Mouse (Mus musculus): Measurements from ENCODE around the gene Ltb4r2.

Gene Ltb4r2

GRCm38 (mm10) chr14:55781310-55781709, 20.1 kb downstream of the Ltb4r2 start:
- peak; percentile 93 for DNase-seq (ENCODE audit: low spot score)

GRCm38 (mm10) chr14:55782361-55782960, 21.2 kb downstream of the Ltb4r2 start:
- no peak for DNase-seq (ENCODE audit: low spot score)

- peak; percentile 85 for DNase-seq (ENCODE audit: low spot score)
These were observed 22.1 kb downstream of the Ltb4r2 start for GRCm38 (mm10) chr14:55783171-55783957.

- DNase-seq (ENCODE audit: low spot score), result peak; percentile 37
These were observed 22.7 kb downstream of the Ltb4r2 start, which contains the start of gene Adcy4 for GRCm38 (mm10) chr14:55783958-55784235. TSS of gene Adcy4 (minus strand) at chr14:55784095.

- peak; percentile 42 for DNase-seq (ENCODE audit: low spot score)
These were observed 24.0 kb downstream of the Ltb4r2 start for GRCm38 (mm10) chr14:55785195-55785594.

- DNase-seq (ENCODE audit: low spot score), result no peak
These were observed 26.5 kb downstream of the Ltb4r2 start for GRCm38 (mm10) chr14:55787731-55788130.

GRCm38 (mm10) chr14:55788256-55789050, 27.2 kb downstream of the Ltb4r2 start, which contains the start of gene Ripk3:
TSS of gene Ripk3 (minus strand) at chr14:55788865.
- DNase-seq (ENCODE audit: low spot score), result peak; percentile 43

- DNase-seq (ENCODE audit: low spot score), result no peak
These were observed 32.2 kb downstream of the Ltb4r2 start for GRCm38 (mm10) chr14:55793461-55793860.

- no peak for DNase-seq (ENCODE audit: low spot score)
These were observed 32.7 kb downstream of the Ltb4r2 start for GRCm38 (mm10) chr14:55793946-55794345.

GRCm38 (mm10) chr14:55795380-55796163, 34.3 kb downstream of the Ltb4r2 start:
- no peak for DNase-seq (ENCODE audit: low spot score)
